Mouse (Mus musculus) retina, postnatal 7 days (tissue): ENCODE measurements around the gene Phpt1.

ENCODE experiments used
- DNase-seq: peaks from one replicate; pipeline ENCODE4 v3.0.0-alpha.2; 2012; ENCODE audit warnings: low read depth, low spot score

Phpt1 gene

DNA sequence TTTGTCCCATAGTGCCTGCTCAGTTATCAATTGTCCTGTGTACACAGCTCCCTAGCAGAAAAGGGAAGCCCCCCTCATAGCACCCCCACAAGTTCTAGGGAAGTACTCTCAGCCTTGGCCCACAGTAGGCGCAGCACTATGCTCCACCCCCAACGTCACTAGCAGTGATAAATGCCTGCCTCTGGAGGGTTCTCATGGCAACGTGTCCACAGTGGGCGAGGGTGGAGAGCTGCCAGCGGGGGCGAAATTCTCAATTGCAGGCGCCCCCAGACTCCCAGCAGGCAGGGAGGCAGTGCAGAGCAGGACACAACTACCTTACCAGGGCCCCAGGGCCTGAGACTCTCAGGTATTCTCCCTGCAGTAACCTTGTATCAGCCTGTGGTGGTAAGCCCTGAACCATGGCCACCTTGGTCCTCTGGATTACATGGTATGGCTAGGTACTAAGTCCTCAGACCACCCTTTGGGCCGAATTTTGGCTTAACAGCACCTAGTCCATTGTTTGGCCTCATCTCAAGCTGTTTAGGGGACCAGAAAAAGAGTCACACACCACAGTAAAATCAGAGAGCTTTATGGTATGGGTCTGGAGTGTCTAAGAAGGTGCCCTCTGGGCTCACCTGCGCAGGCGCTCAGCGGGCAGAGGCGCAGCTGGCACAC lies 7.6 kb upstream of the Phpt1 start:
- DNase-seq: no peak

DNA sequence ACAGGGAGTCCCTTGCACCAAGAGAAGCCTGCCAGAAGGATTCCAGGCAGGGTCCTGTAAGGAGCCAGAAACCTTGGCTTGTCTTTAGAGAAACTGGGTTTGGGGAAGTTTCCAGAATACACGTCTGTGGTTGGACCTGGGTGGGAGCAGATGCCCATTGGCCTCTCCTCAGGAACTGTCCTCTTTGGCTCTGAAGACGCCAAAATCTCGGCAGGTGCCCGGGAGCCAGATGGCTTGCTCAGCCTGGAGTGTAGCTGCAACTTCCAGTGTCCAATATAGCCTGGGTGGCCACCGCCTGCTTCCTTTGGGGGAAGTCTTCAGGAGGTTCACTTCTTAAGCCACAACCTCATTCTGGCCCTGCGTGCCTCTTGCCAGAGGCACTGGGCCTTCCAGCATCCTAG lies 6.9 kb upstream of the Phpt1 start:
- no peak for DNase-seq

DNA sequence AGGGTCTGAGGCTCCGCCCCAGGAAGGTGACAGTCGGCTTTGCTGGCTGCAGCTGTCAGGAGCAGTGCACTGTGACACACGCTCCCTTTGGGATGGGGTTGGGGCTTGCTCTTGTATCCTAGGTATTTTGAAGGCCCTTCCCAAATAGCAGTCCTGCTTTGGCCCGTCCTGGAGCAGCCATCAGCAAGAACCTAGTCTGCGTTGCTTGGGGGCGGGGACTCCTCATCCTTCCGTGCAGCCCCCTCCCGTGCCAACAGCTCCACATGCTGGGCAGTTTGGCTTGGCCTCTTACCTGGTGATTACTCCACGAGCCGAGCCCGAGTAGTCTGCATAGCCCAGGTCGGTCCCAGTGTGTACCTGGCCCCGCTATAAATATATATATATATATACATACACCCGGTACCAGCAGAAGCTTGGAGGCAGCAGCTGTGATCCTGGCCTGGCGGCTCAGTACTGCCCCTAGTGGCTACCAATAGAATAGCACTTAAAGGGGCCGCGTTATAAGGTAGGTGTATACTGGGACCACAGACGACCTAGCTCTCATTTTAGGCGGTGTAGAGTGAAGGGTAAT lies 6.4 kb upstream of the Phpt1 start, which contains the start of gene Ajm1:
Gene Ajm1, minus strand, starts transcription at position 464 of the 571 bp plus-strand sequence.
- peak; percentile 53 for DNase-seq

DNA sequence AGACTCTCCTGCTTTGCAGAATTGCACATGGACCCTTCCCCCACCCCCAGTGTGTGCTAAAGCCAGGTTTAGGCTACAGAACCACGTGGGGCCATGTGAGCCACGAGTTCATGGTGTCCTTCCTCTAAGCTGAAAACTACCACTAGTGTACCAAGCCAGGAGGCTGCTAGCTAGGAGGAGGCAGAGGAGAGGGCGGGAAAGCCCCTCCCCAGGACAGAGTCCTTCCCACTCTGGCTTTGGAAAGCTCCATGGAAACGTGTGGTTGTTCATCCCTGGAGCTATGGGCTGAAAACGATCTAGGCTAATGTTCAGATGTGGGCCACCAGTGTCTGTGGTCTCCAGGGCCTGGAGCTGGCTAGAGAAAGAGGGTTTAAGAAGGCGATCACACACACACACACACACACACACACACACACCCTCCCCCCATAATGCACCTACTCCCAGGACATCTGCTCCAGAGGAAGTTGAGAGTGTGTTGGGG lies 5.6 kb upstream of the Phpt1 start:
- no peak for DNase-seq

DNA sequence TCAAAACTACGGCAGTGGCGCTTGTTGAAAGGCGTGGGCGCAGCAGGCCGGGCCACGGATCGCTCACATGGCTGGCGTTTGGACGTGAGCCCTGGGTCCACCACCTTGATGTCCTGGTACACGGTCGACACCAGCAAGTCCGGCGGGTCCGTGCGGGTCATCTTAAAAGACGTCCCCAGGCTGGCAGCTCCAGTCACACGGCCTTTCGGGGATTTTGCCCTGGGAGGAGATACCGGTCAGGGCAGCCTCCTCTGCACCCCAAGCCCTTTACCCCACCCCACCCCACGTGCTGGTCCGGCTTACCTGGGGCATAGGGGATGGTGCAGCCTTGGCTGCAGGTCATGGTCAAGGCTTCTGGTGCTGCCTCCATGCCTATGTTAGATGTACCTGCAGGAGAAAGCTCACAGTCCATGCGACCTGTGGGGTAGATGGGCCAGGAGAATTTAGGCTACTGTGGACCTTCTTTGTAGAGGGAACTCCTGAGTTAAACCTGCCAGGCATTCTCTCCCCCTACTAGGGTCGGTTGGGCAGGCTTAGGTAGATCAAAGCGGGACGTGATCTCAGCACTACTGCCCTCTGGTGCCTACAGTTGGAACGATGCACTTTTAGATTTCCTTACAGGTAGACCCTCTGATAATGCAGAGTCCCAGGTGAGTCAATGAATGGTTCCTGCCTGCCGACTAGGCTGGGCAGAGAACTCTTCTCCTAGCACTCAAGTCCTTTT lies 4.9 kb upstream of the Phpt1 start:
- DNase-seq: no peak

DNA sequence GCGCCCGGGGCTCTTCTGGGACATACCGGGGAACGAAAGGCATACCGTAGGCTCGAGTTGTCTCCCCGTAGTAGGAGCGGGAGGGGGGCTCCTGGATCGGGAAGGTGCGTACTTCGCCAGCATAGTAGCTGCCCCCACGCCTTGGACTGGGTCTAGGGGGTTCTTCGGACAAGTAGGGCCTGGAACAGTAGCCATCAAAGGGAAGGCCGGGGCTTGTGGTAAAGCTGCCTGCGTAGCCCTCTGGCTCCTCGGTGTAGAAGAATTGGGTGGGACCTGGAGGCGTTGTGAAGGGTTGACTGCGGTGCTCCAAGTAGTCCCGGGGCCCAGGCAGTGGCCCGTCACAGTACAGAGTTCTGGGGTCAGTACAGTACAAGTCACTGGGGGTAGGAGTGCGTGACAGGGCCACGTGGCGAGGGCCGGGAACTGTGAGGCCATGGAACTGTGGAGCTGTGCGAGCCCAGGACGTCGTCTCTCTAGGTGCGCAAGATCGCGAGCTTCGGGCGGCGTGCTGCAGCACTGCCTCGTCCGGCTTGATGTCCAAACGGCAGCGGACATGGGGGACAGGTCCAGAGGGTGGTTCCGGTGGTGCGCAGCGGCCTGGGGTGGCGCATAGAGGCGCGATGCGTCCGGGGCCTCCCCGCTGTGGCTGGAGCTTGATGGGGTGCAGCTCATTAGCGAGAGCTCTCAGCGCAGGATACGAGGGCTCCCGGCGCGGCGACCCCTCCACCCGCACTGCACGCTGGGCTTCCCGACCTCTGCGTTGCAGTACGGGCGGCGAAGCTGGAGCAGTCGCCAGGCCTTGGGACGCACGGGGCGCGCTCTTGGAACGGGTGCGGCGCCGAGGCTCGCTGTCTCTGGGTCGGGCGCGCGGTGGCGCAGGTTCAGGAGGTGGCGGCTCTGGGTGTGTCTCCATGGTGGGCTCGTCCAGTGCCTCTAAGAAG lies 4.0 kb upstream of the Phpt1 start:
- DNase-seq: no peak

DNA sequence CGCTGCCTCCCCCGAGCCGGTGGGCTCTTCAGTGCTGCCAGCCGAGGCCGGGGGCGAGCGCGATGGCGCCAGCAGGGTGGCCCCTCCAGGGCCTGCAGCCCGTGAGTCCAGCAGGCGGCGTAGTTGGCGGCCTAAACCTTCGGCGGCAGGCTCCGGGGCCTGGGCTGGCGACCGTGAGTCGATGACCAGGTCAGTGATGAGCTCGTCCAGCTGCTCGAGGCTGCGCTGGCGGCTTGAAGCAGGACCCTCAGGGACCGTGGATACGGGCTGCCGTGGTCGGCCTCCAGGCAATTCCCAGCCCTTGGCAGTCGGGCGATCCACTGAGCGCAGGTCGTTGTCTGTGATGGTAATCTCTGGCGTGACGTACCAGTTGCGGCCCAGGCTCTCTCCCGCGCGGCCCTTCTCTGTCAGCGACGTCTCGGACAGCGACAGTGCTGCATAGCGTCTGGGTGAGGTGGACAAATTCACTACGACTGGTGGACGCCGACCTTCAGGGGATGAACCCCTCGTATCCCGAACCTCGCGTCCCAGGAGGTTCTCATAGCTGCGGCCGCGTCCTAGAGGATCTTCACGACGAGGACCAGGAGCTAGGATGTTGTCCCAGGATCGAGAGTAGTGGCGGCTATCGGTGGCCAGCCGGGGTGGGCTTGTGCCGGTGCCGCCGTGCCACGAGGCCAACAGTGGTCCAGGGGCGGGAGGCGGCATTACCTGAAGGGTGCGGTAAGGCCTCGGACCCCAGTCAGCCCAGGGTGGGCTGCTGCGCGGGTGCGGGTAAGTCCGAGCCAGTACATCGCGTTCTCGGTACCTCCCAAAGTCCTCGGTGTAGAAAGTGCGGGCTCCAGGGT lies 3.1 kb upstream of the Phpt1 start:
- DNase-seq: no peak

DNA sequence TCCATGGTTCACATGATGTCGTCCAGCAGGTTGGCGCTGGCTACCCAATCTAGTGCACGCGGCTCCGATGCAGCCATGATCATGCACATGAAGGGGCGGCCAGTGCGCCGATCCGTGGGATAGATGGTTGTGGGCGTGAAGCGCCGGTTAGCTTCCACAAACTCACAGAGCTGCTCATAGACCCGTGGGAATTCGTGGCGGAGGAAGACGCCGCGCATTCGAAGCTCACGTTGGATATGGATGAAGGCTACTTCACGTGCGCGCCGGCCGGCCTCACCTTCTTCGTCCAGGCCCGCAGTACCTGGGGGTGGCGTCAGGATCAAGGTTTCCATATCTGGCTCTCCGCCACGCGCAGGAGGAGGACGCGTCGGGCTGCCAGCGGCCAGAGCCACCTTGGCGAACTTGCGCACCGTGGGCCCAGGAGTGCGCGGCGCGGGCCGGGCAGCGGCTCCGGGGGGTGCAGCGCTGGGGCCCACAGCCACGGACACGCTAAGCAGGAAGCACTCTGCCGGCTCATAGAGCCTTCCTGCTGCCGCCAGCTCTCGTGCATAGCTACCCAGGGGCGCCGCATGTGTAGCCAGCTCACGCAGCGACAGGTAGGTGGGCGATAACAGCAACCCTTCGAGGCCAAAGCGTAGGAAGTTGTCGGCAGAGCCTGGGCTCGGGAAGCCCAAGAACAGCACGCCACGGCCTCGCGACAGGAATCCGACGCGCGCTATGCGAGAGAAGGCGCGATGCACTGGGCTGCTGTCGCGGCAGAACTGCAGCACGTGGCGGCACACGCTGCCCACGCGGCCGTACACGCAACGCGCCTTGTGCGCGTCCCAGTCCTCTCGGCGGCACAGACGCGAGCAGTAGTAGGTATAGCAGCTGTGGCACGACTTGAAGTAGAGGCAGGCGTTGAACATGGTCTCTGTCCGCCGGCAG lies 2.2 kb upstream of the Phpt1 start:
- DNase-seq: no peak

DNA sequence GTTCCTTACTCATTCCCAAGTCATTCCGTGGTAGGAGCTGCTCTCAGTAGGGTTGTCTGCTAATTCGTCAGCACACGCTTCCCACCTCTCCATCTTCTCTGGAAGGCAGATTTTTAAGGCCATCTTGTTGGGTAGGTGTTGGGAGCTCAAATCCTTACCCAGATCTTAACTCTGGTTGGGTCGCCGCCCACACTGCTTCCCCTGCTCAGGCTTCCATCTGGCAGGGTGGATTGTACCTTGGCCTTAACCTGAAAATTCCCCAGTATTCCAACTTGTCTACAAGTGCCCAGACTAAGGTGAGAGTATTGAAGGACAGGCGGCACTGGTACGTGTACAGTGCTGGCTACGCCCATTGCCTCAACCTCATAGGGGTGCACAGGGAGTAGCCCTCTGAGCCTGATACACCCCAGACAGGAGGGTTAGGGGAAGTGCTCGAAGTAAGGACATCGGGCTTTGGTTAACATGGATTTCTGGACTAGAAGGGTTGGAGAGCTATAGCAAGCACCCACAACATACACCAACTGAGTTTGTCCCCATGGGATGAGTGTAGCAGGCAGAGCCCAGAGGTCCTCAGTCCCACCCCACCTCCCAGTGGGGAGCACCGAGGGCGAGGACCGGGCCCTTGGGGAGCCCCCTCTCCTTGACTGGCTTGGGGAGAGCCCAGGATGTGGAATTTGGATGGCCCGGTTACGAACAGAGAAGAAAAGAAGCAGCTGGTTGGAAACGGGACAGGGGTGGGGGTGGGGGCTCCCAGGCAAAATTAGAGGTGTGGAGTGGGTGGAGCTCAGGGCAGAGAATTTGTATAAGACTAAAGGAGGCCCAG lies 1.2 kb upstream of the Phpt1 start:
- DNase-seq: no peak

DNA sequence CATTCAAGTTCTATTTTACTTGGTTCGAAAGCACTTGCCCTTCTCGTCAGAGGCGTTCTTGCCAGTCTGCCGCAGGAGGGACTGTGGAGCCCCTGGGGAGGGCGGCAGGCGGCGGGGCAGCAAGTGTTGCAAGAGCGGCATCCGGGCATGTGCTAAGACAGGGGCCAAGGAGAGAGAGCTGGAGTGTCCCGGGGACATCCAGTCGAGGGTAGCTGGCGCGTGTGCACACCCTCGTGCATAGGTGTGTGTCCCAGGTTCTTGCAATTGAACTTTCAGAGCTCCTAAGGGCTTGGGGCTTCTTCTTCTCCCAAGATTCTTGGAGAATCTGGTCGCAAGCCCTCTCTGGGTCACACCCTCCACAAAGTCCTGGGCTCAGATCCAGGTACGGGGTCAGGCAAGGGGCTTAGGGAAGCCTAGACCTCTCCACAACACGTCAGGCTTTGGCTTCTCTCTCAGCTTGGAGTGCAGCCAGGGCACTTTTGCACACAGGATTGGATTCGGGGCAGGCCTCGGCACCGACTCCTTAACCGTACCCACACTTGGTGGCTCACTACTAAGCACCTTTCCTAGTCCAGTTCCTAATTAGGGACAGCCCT lies 506 bp upstream of the Phpt1 start:
- DNase-seq: no peak

DNA sequence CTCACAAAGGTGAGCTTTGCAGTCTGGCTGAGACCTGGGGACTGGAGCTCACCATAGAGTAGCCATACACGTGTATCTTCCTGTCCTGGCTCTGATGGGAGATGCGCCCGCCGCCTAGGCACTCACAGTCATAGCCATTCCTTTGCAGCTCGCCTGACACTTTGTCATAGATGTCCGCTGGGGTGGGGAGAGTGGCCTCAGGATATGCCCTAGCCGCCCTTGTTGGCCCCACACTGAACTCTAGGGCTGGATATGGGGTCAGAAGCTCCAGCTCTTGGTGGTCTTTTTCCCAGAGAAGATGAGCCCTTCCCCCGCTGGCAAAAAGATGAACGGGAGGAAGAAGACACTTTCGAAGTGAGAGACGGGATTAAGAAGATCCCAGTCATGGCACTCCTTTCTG lies 888 bp downstream of the Phpt1 start:
- no peak for DNase-seq

DNA sequence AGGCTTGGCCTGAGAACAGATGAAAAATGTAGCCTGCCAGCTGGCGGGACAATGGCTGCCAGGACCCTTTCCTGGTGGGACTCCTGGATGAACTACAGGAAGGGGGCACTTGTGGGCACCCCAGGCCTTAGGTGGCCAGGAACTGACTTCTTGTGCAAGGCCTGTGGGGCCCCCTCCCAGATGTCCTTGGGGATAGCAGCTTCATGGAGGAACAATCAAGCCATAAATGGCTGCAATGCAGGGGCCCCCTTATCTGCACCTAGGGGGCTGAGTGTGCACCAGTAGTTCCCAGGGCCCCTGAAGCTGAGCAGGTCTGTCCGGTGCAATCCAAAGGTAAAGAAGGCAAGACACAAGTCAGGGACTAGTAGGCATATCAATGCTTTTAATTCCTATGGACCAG lies 2.0 kb downstream of the Phpt1 start:
- DNase-seq: no peak

DNA sequence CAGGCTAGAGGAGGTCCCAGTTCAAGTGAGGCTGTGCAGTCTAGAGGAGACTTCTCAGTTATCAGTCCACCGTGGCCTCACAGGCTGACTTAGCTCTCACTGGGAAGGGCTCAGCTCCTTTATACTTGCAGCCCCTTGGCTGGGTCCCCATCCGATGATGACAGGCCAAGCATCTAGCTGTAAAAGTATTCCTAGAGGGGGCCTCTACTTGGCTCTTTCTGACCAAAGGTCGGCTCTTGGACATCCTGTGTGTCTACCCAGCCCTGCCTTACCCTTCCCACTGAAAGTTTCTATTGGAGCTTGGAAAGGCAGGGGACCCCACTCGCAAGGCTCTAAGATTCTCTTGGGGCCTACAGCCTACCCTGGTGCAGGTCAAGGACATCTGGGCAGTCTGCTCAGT lies 3.8 kb downstream of the Phpt1 start:
- no peak for DNase-seq

DNA sequence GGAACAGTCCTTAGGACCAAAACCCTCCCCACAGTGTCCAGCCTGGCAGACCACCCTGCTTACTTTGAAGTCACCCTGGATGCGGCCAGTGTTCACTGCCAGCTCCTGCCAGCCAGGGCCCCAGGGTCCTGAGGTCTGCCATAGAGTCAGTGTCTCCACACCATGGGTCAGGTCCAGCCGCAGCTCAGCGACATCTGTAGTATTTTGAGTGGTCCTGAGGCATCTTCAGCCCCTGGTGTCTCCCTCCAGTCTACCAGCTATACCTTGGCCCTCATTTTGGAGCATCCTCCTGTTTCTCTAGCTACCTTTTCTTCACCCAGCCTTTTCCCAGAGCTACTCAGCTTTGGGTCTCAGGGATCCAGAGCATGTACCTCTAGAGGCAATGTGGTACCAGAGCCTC lies 5.7 kb downstream of the Phpt1 start:
- no peak for DNase-seq

DNA sequence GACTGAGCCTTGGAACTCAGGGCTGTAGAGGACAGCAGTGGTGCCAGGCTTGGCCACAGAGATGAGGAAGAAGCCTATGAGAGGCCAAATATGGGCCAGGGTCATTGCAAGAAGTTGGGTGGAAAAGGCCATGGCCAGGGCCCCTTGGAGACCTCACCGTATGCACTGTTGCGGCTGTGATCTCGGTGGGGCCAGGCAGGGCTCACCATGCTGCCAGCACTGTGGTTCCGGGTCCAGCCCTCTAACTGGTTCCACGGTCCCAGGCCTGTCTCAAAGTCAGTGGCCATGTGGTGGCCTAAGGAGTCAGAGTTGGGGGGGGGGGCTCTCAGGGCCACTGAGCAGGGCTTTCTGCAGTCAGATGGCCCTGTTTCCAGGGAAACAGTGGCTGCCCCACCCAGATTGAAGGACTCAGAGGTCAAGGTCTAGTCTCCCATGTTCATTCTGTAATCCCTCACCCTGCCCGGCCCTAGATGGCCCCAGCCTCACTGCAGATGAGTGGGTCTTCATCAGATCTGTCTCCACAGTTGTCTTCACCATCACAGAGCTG lies 6.5 kb downstream of the Phpt1 start:
- no peak for DNase-seq

DNA sequence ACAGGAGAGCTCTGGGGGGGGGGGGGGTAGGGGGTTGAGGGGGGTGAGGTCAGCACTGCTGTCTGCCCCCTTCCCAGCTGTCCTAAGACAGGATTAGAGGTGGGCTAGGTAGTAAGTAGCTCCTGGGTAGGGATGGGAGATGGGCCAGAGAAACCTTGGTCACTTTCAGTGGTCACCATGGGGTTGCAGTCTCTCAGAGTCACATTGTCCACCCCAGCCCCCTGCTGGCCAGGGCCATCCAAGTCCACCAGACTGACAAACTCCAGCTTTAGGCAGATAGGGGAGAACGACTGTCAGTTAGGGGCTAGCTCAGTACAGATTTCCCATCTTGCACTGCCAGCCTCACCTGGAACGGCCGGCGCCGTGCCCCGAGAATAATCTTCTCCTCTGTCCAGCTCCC lies 8.5 kb downstream of the Phpt1 start:
- DNase-seq: no peak

DNA sequence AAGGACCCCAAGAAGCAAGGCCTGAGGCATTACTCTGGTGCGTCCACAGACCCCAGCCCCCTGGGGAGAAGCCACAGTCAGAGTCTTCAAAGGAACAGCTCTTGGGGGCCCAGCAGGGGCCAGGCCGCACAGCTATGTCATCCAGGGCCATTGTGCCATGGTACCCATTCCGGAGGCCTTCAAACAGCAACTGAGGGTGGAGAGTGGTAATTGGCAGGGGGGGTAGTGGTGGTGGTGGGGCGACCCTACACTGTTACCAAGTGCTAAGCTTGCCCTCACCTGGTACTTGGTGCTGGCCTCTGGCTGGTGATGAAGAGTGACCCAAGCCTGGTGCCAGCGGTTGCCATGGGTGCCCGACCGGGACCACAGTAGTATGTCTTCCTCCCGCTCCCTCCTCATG lies 9.3 kb downstream of the Phpt1 start:
- DNase-seq: no peak

DNA sequence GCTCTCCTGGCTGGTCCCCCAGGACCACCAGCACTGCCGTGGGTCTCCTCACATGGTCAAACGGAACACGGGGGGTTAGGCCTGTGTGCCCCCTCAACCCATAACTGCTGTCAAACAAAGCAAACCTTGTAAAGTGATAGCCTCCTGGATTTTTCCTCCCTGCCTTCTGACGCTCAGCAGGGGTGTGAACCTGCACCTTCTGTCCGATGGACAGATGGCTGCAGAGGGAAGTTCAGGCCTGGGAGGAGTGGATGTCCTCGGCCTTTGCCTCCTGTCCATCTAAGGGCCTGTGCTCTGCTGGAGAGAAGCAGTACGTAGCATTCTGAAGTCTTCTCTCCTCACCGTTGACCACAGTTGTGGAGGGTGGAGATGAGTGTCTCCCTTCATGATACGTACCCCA lies 13.1 kb downstream of the Phpt1 start:
- DNase-seq: no peak
